ENCODE assay signal across 1 mouse cellular context in the genomic region with DNA sequence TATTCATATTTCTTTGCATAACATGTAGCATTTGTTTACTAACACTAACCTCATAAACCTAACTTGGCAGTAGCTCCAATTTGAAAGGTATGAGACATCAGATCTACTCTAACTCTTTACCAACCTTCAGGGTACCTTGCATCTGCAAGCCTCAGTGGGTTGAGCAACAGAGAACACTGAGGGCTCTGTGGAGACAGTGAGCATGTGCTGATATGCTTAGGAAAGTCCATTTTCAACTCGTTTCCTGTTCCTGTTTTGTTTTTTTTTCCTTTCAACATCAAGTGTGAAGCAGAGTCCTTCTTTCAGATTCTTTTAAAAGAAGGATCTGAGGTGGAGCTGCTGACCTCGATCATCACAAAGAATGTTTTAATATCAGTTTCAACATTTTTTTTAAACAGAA.
TF ChIP-seq lines count a peak whose summit lies in the region.

No protein-coding gene starts in this region.

TF ChIP-seq in MEL, 35 proteins besides CTCF, POLR2A, EP300 and RAD21 (continued from another document):
- TF ChIP-seq TBP (IDR thresholded peaks at IDR 0.05; ENCODE audit: low read depth, low read length) = no peak
